Mouse (Mus musculus) retina, postnatal 1 day (tissue): ENCODE measurements around the gene Sh2d7.
"Not testable (repeated sequence)": the region's sequence is repeated elsewhere in the genome, so short reads cannot be mapped to it uniquely, and the experiment has no call there.

Experiments used
- DNase-seq: peaks from one replicate; pipeline ENCODE4 v3.0.0-alpha.2; 2012

The Sh2d7 gene

DNA sequence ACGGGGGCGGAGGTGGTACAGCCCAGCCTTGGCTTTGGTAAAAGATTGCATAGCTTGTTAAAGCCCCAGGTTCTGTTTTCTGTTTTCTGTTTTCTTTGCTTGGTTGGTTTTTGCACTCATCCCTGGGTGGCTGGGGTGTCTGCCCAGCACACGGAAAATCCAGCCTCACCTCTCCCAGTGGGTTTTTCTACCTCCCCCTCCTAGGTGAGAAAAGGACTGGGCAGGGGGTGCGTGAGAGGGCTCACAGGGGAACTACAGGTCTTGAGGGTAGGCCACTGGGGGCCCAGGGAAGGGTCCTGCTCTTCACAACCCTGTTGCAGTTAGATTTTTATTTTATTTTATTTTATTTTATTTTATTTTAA is 6.2 kb downstream of the Sh2d7 start:
- DNase-seq, result no peak

- peak; percentile 77 for DNase-seq
Observed at GRCm38 (mm10) chr9:54547536-54547935, 8.8 kb downstream of the Sh2d7 start.

- DNase-seq, result no peak
Observed at GRCm38 (mm10) chr9:54549433-54549832, 10.6 kb downstream of the Sh2d7 start.

GRCm38 (mm10) chr9:54552409-54552808 is 13.6 kb downstream of the Sh2d7 start:
- DNase-seq, result peak; percentile 80

DNA sequence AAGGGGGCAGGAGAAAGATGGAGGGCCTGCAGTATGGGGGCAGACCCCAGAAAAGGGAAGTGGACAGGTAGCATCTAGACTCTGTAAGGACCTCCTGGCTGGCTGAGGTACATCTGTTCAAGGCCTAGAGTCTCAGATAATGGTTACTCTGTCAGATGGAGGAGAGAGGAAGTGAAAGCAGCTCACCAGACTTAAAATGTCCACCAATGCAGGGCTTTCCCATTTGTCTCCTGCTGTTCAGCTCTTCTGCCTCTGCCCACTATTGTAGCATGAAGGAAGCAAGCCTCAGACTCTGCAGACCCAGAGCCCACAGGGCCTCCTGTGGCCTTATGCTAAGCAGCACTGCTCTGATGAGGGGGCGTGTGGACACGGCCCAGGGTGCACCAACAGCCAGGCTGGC is 16.3 kb downstream of the Sh2d7 start:
- no peak for DNase-seq

GRCm38 (mm10) chr9:54558731-54559130 is 19.9 kb downstream of the Sh2d7 start:
- DNase-seq, result no peak

GRCm38 (mm10) chr9:54559771-54560471 is 21.1 kb downstream of the Sh2d7 start, which contains the start of gene Cib2:
Cib2 (minus strand) TSS chr9:54560218.
- DNase-seq, result peak; percentile 91

DNA sequence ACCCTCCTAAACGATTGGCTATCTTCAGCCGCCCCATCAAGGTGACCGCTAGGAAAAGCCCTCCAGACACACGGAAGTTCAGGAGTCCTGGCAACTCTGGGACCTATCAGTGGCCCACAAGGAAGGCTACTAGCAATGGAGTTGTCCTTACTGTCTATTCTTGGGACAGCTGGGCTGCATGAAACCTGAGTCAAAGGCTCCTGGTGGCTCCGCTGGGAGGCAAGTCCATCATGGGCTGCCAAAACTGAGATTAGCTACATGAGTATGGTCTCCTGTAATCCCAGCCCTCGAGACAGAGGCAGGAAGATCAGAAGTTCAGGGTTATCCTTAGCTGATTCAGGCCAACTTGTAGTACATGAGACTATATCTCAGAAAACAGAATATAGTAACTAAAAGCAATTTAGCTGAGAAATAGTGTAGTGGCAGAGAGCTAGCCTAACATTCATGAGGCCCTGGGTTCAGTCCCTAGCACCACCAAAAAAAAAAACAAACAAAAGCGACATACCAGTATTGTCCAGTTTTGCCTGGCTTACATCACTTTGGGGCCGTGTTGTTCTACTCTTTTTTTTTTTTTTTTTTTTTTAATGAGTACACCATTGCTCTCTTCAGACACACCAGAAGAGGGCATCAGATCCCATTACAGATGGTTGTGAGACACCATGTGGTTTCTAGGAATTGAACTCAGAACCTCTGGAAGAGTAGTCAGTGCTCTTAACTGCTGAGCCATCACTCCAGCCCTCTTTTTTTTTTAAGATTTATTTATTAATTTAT is 22.2 kb downstream of the Sh2d7 start:
- no peak for DNase-seq

DNA sequence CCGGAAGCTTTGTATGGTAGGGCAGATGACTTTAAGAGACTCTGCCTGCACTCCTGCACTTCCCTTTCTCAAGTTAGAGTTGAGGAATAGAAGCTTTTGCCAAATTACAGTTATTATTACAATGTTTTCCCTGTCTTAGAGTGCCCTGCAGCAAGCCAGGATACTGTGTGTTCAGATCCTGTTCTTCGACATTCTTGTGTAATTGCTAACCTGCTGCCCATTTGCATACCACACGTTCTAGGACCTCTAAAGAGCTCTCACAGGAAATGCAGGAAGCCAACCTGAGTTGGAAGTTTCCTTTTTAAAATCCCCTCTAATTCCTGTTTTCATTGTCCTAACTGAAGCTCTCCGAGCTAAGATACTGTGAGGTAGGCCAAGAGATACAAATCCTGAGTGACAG is 28.2 kb downstream of the Sh2d7 start:
- no peak for DNase-seq

DNA sequence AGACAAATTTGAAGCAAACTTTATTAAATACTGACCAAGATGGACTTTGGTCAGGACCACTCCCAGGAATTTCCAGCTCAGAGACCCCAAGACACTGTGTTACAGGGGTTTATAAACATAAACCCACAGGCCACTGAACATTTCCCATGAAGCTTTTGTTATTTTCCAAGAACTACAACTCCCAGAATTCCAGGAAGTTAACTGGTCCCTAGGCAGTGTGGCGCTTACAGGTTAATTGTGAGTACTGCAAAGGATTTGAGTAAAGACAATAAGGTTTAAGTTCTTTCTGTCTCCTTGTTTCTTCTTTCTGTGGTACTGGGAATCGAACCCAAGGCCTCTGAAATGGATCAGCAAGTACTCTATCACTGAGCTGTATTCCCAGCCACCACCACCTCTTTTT is 29.9 kb downstream of the Sh2d7 start:
- DNase-seq, result peak; percentile 62

DNA sequence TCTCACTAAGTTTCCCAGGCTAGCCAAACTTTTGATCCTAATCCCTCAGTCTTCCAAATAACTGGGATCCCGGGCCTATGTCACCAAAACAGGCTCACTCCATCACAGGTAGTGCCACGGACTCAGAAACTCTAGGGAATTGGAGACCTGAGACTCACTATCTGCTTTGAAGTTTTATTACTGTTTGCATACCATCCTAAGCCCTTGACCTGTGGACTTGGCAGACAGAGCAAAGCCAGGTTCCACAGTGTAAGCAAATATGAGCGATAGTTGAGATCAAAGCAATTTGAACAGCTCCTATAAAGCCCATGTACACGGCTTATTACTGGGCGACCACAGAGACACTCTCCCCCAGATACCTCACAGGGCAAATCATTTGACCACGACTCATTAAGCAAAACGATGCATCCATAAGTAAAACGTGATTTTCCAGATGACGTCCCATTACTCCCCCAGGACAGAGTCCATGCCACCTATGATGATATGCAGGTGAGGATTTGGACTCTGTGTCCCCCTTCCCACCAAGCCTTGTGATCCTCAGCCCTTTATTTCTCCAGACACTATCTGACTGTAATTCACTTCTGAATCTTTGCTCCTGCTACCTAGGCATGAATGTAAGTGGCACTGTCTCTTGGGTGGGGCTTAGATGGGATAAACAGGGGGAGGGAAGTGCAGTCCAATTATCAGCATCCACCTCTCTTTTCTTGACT is 32.5 kb downstream of the Sh2d7 start:
- no peak for DNase-seq

GRCm38 (mm10) chr9:54583712-54584111 is 44.9 kb downstream of the Sh2d7 start:
- DNase-seq, result no peak

GRCm38 (mm10) chr9:54584127-54584526 is 45.3 kb downstream of the Sh2d7 start:
- DNase-seq, result not testable (repeated sequence)

- DNase-seq, result no peak
Observed at GRCm38 (mm10) chr9:54585839-54586198, 47.0 kb downstream of the Sh2d7 start.

- DNase-seq, result peak; percentile 98
Observed at GRCm38 (mm10) chr9:54586199-54587061, 47.6 kb downstream of the Sh2d7 start, which contains the start of gene Idh3a. Idh3a (plus strand) TSS chr9:54586334.

DNA sequence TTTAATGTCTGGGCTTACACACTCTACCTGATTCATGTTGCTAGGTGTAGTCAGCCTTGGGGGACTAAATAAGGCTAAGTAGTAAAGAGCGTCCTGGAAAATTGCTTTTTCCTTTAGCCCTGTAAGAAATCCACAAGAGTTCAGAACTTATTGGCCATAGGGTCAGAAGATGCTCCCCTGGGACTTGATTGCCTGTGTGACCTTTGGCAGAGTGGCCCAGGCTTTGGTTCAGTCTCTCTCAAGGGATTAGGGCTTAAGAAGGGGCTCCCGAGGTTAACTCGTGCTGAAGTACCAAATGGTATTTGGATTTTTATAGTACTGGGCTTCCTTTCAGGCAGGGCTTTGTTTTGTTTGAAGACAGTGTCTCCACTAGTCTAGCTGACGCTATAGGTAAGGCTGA is 49.1 kb downstream of the Sh2d7 start:
- DNase-seq, result no peak

GRCm38 (mm10) chr9:54593652-54594051 is 54.9 kb downstream of the Sh2d7 start:
- not testable (repeated sequence) for DNase-seq
